Mouse (Mus musculus) kidney, embryonic 16.5 days (tissue): Measurements from ENCODE around the gene Myod1. TPM values are rescaled to one million over a fixed set of nuclear protein-coding genes. Genes with fewer than 3 reads are reported as not detected.

Experiments
- ATAC-seq: fragments of 200-750 bp; cut with Nextera tagmentation; 2 replicates; pipeline ENCODE4 v1.8.0; 2017; ENCODE audit warnings: moderate TSS enrichment; ENCODE audit not compliant: low FRiP score, low TSS enrichment
- H3K27ac ChIP-seq: fragments of 300-500 bp; sonication (generic); 2 replicates; pipeline ENCODE4 v1.5.1; 2014; ENCODE audit warnings: low read length
- H3K27me3 ChIP-seq: fragments of 300-500 bp; sonication (generic); 2 replicates; pipeline ENCODE4 v1.6.1; 2014; ENCODE audit warnings: low read length, control low read depth, mixed read lengths; ENCODE audit not compliant: insufficient read depth
- H3K36me3 ChIP-seq: fragments of 300-500 bp; sonication (generic); 2 replicates; pipeline ENCODE4 v1.6.1; 2014; ENCODE audit warnings: low read length, control low read depth, mixed read lengths; ENCODE audit not compliant: insufficient read depth
- H3K4me1 ChIP-seq: fragments of 300-500 bp; sonication (generic); 2 replicates; pipeline ENCODE4 v1.6.1; 2014; ENCODE audit warnings: low read length, control low read depth, mixed read lengths; ENCODE audit not compliant: insufficient read depth
- H3K4me2 ChIP-seq: fragments of 300-500 bp; sonication (generic); replicated peaks from 2 replicates; pipeline ENCODE4 v1.6.1; 2014; ENCODE audit warnings: low read depth, low read length
- H3K4me3 ChIP-seq: fragments of 300-500 bp; sonication (generic); 2 replicates; pipeline ENCODE4 v1.5.1; 2014; ENCODE audit warnings: mild to moderate bottlenecking, low read length
- H3K9ac ChIP-seq: fragments of 300-500 bp; sonication (generic); replicated peaks from 2 replicates; pipeline ENCODE4 v1.6.1; 2014; ENCODE audit warnings: low read length
- H3K9me3 ChIP-seq: fragments of 300-500 bp; sonication (generic); 2 replicates; pipeline ENCODE4 v1.6.1; 2016; ENCODE audit warnings: low read length, control low read depth
- WGBS: fragments of 180-500 bp; shearing (Covaris S2); extraction: QIAGEN DNeasy Blood & Tissue Kit; methylation state at CpG from one replicate; pipeline ENCODE4 v1.1.7; 2014; 5-methylcytosine and 5-hydroxymethylcytosine counted together
- polyA plus RNA-seq: library from polyadenylated mRNA; unstranded; fragments of >200 nt; fragmentation: Nextera tagmentation; extraction: Ambion mirVana; gene quantifications from 2 replicates; pipeline ENCODE4 v1.2.1, GENCODE M21; 2015

The Myod1 gene
- polyA plus RNA-seq, 1 experiment from 2014 or later, result 0.81 TPM

GRCm38 (mm10) chr7:46410727-46411126 lies 34.5 kb downstream of the Myod1 start:
- ATAC-seq, result no peak
- Histone ChIP-seq H3K9me3 (no peaks in the 10 kb centered on the region), H3K4me3 (no peak overlapping the region), H3K36me3 (no peaks in the 10 kb centered on the region), H3K4me1 (0 out of 2 replicates have a peak, but pooled peaks cover 6% of the 10 kb centered on the region), H3K9ac (no peak overlapping the region), H3K27ac (no peak overlapping the region), H3K4me2 (no peak overlapping the region), H3K27me3 (no peaks in the 10 kb centered on the region)
- WGBS, result 53% methylated on average over 6 of the region's 6 CpGs

GRCm38 (mm10) chr7:46412823-46413222 lies 36.5 kb downstream of the Myod1 start:
- Histone ChIP-seq H3K27me3 (no peaks in the 10 kb centered on the region), H3K4me1 (0 out of 2 replicates have a peak, but pooled peaks cover 6% of the 10 kb centered on the region), H3K9me3 (no peaks in the 10 kb centered on the region), H3K4me2 (no peak overlapping the region), H3K27ac (no peak overlapping the region), H3K9ac (no peak overlapping the region), H3K36me3 (no peaks in the 10 kb centered on the region), H3K4me3 (no peak overlapping the region)
- no peak for ATAC-seq
- WGBS, result 73% methylated on average over 5 of the region's 5 CpGs

- no peak overlapping the region for H3K27ac ChIP-seq
- 0 out of 2 replicates have a peak, but pooled peaks cover 5% of the 10 kb centered on the region for H3K4me1 ChIP-seq
- no peak overlapping the region for H3K4me3 ChIP-seq
- H3K9ac ChIP-seq, result no peak overlapping the region
- H3K27me3 ChIP-seq, result no peaks in the 10 kb centered on the region
- no peak for ATAC-seq
- no peaks in the 10 kb centered on the region for H3K36me3 ChIP-seq
- no peaks in the 10 kb centered on the region for H3K9me3 ChIP-seq
- 58% methylated on average over 6 of the region's 6 CpGs for WGBS
- H3K4me2 ChIP-seq, result no peak overlapping the region
Observed at GRCm38 (mm10) chr7:46413959-46414725, 37.9 kb downstream of the Myod1 start.

GRCm38 (mm10) chr7:46415818-46416425 lies 39.6 kb downstream of the Myod1 start:
- ATAC-seq, result no peak
- H3K9me3 ChIP-seq, result no peaks in the 10 kb centered on the region
- H3K4me2 ChIP-seq, result no peak overlapping the region
- H3K36me3 ChIP-seq, result no peaks in the 10 kb centered on the region
- H3K9ac ChIP-seq, result no peak overlapping the region
- H3K4me3 ChIP-seq, result no peak overlapping the region
- H3K4me1 ChIP-seq, result no peaks in the 10 kb centered on the region
- 64% methylated on average over 14 of the region's 14 CpGs for WGBS
- H3K27me3 ChIP-seq, result no peaks in the 10 kb centered on the region
- no peak overlapping the region for H3K27ac ChIP-seq

- no peaks in the 10 kb centered on the region for H3K27me3 ChIP-seq
Observed at GRCm38 (mm10) chr7:46417467-46417866, 41.2 kb downstream of the Myod1 start.

GRCm38 (mm10) chr7:46418102-46418622 lies 41.9 kb downstream of the Myod1 start:
- no peak overlapping the region for H3K4me2 ChIP-seq
- no peak overlapping the region for H3K27ac ChIP-seq
- H3K4me1 ChIP-seq, result no peaks in the 10 kb centered on the region
- no peak overlapping the region for H3K4me3 ChIP-seq
- H3K36me3 ChIP-seq, result no peaks in the 10 kb centered on the region
- H3K9ac ChIP-seq, result no peak overlapping the region
- H3K9me3 ChIP-seq, result no peaks in the 10 kb centered on the region
- 70% methylated on average over 16 of the region's 16 CpGs for WGBS
- H3K27me3 ChIP-seq, result no peaks in the 10 kb centered on the region
- ATAC-seq, result no peak

More at GRCm38 (mm10) chr7:46417467-46417866, 41.2 kb downstream of the Myod1 start:
- Histone ChIP-seq H3K36me3 (no peaks in the 10 kb centered on the region), H3K9me3 (no peaks in the 10 kb centered on the region), H3K4me1 (no peaks in the 10 kb centered on the region), H3K4me3 (no peak overlapping the region), H3K9ac (no peak overlapping the region), H3K4me2 (no peak overlapping the region), H3K27ac (no peak overlapping the region)
- ATAC-seq, result no peak
- 69% methylated on average over 7 of the region's 7 CpGs for WGBS

- WGBS, result 40% methylated on average over 5 of the region's 5 CpGs
- H3K4me1 ChIP-seq, result no peaks in the 10 kb centered on the region
- no peak overlapping the region for H3K9ac ChIP-seq
- no peak overlapping the region for H3K27ac ChIP-seq
- H3K4me2 ChIP-seq, result no peak overlapping the region
- H3K9me3 ChIP-seq, result no peaks in the 10 kb centered on the region
- H3K4me3 ChIP-seq, result no peak overlapping the region
- H3K27me3 ChIP-seq, result no peaks in the 10 kb centered on the region
- ATAC-seq, result no peak
- no peaks in the 10 kb centered on the region for H3K36me3 ChIP-seq
Observed at GRCm38 (mm10) chr7:46421535-46421934, 45.3 kb downstream of the Myod1 start.

- ATAC-seq, result no peak
- no peaks in the 10 kb centered on the region for H3K9me3 ChIP-seq
Observed at GRCm38 (mm10) chr7:46422052-46422763, 45.9 kb downstream of the Myod1 start.

GRCm38 (mm10) chr7:46422764-46423412 lies 46.6 kb downstream of the Myod1 start:
- Histone ChIP-seq H3K4me3 (no peak overlapping the region), H3K9me3 (no peaks in the 10 kb centered on the region), H3K27ac (no peak overlapping the region), H3K4me2 (no peak overlapping the region), H3K4me1 (no peaks in the 10 kb centered on the region), H3K27me3 (no peaks in the 10 kb centered on the region), H3K36me3 (no peaks in the 10 kb centered on the region), H3K9ac (no peak overlapping the region)
- ATAC-seq, result no peak
- 64% methylated on average over 18 of the region's 18 CpGs for whole genome bisulfite sequencing

More at GRCm38 (mm10) chr7:46422052-46422763, 45.9 kb downstream of the Myod1 start:
- H3K27ac ChIP-seq, result no peak overlapping the region
- H3K4me1 ChIP-seq, result no peaks in the 10 kb centered on the region
- WGBS, result 69% methylated on average over 8 of the region's 8 CpGs
- no peak overlapping the region for H3K9ac ChIP-seq
- no peaks in the 10 kb centered on the region for H3K36me3 ChIP-seq
- no peak overlapping the region for H3K4me2 ChIP-seq
- no peaks in the 10 kb centered on the region for H3K27me3 ChIP-seq
- H3K4me3 ChIP-seq, result no peak overlapping the region
